Mouse (Mus musculus): Measurements from ENCODE around the gene Spata20.

The Spata20 gene

GRCm38 (mm10) chr11:94451091-94451773 is 34.7 kb downstream of the Spata20 start:
- no peak for DNase-seq (ENCODE audit: low spot score in 2 of 2)

DNA sequence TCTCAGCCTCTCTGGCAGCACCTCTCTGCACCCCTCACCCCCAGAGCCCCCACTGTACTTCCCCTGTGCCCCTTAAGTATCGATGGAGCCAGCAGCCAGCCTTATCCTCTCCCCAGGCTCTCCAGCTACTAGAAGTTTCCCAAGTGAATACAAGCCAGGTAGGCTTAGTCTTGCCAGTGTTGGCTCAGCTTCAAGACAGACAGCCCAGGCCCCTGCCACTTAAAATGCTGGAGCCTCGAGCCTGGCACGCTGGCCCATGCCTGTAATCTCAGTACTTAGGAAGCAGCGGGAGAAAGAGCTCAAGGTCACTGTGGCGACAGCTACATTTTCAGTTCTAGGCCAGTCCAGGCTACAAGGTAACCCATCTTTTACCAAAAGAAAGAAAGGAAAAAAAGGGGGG is 36.1 kb downstream of the Spata20 start:
- DNase-seq (ENCODE audit: low spot score in 2 of 2) = no peak

DNA sequence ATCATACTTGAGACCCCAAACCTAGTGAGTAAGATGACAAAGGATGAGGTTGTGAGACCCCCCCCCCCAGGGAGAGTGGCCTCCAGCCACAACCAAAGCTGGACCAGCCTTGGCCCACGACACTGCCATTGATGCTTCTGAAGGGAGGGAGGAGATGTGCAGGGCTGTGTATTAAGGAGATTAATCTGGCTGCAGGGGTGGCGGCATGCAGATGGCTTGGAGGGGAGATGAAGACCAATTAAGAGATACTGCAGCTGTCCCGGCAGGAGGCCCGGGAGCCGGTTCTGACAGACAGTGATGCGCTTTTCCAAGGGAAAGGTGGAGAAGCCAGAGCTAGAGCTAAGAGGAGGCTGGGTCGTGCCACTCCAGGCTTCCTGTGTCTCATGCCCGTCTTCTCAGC is 36.7 kb downstream of the Spata20 start:
- no peak for DNase-seq (ENCODE audit: low spot score in 2 of 2)

DNA sequence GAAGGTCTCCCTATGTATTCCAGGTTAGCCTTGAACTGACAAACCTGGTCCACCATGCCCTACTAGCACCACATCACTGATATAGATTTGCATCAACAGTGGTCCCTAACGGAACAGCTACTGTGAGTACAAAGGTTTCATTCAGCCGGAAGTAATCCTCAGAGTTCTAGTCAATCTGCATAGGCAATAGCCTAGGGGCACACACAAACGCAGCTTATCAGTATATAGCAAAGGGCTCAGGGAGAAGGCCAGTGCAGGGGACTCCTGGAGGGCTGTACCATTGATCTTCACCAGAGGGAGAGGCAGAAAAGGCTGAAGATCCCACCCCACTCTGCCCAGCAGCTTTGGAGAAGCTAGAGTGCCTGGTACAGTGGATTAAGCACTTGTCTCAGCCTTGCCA is 39.0 kb downstream of the Spata20 start:
- no peak for DNase-seq (ENCODE audit: low spot score in 2 of 2)

- no peak for DNase-seq (ENCODE audit: low spot score in 2 of 2)
Observed at GRCm38 (mm10) chr11:94445300-94445699, 40.7 kb downstream of the Spata20 start.

GRCm38 (mm10) chr11:94444829-94445228 is 41.1 kb downstream of the Spata20 start:
- no peak for DNase-seq (ENCODE audit: low spot score in 2 of 2)

GRCm38 (mm10) chr11:94441752-94442151 is 44.2 kb downstream of the Spata20 start:
- DNase-seq (ENCODE audit: low spot score in 2 of 2) = no peak

DNA sequence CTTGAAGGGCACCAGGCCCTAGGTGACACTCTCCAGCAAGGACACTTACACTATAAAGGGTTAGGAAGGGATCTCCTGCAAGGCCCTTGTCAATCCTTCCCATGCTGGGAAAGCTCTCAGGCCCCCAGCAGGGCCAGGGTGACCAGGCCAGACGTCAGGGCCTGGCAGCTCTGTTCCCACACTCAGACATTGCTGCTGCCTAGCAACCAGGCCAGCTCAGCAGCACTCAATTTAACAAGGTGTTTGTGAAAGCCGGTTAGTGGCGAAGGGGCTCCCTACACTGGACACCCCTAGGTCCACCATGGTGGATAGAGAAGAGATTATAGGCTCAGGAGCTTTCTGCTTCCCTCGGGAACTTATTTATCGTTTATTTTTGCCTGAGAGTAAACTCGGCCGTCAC is 44.9 kb downstream of the Spata20 start:
- DNase-seq (ENCODE audit: low spot score in 2 of 2) = no peak

DNA sequence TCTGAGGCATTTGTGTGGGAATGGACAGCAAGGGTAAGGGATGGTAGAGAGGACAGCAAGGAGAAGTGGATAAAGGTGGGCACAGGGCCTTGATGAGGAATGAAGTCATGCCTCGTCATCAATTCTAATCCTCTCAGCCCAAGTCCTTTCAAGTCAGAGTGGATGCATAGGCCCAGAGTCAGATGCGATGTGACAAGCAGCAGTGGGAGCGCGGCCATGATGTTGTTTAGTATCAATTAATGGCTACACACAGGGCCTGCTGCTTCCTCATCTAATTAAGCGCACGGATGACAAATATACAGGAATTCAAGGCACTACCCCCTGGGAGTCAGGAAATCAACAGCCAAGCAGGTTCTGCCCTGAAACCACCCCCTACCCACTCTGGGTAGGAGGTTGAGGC is 45.6 kb downstream of the Spata20 start:
- DNase-seq (ENCODE audit: low spot score in 2 of 2) = no peak

DNA sequence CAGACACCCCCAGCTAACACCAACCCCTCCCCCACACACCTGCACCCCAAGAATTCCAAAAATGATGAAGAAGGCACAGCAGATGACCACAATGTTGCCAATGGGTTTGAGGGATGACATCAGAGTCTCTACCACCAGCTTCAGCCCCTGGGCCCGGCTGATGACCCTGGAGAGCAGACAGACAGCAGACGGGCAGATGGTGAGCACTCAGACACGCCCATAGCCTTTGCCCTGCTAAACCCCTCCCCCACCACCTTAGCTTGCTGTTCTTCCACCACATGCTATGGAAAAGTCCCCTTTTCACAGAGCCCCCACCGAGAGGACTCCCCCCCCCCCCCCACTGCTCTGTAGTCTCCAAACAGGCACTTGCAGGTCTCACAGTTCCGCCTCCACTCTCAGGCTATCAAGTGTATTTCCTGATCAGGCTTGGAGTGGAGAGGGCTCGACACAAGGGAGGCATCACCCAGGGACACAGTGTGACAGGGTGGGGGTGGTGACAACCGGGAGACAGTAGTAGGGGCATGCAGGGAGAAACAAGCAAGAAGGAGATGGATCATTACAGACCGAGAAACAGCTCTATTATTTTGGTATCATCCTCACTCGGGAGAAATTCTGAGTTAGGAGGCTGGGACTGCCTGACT is 56.8 kb downstream of the Spata20 start:
- DNase-seq (ENCODE audit: low spot score in 2 of 2) = no peak

All from left cerebral cortex, adult 9 months (tissue).